Mouse (Mus musculus) liver, embryonic 11.5 days (tissue): ENCODE data around the gene Micu1. TPM values are rescaled to one million over a fixed set of nuclear protein-coding genes. Genes with fewer than 3 reads are reported as not detected.

ENCODE experiments used
- ATAC-seq: fragments of 200-750 bp; cut with Nextera tagmentation; replicated peaks from 2 replicates; pipeline ENCODE4 v1.8.0; 2017; ENCODE audit warnings: moderate number of reproducible peaks, mild to moderate bottlenecking, moderate TSS enrichment, moderate library complexity; ENCODE audit not compliant: low FRiP score
- DNase-seq: peaks from one replicate; pipeline ENCODE4 v3.0.0-alpha.2; 2017; ENCODE audit warnings: low spot score
- H3K27ac ChIP-seq: fragments of 300-500 bp; sonication (generic); 2 replicates; pipeline ENCODE4 v1.5.1; 2014; ENCODE audit warnings: mild to moderate bottlenecking, low read depth, low read length, control low read depth
- H3K27me3 ChIP-seq: fragments of 300-500 bp; sonication (generic); replicated peaks from 2 replicates; pipeline ENCODE4 v1.6.1; 2014; ENCODE audit warnings: low read length, mixed read lengths; ENCODE audit not compliant: control insufficient read depth, insufficient read depth
- H3K36me3 ChIP-seq: fragments of 300-500 bp; sonication (generic); 2 replicates; pipeline ENCODE4 v1.6.1; 2014; ENCODE audit warnings: mild to moderate bottlenecking, low read length, moderate library complexity, mixed read lengths; ENCODE audit not compliant: control insufficient read depth, insufficient read depth
- H3K4me1 ChIP-seq: fragments of 300-500 bp; sonication (generic); replicated peaks from 2 replicates; pipeline ENCODE4 v1.6.1; 2014; ENCODE audit warnings: low read length, mixed read lengths; ENCODE audit not compliant: control insufficient read depth, insufficient read depth
- H3K4me2 ChIP-seq: fragments of 300-500 bp; sonication (generic); 2 replicates; pipeline ENCODE4 v1.6.1; 2014; ENCODE audit warnings: mild to moderate bottlenecking, control low read depth, moderate library complexity
- H3K4me3 ChIP-seq: fragments of 300-500 bp; sonication (generic); 2 replicates; pipeline ENCODE4 v1.5.1; 2014; ENCODE audit warnings: low read depth, low read length, control low read depth
- H3K9ac ChIP-seq: fragments of 300-500 bp; sonication (generic); 2 replicates; pipeline ENCODE4 v1.6.1; 2014; ENCODE audit warnings: low read depth, low read length, control low read depth
- H3K9me3 ChIP-seq: fragments of 300-500 bp; sonication (generic); 2 replicates; pipeline ENCODE4 v1.6.1; 2016; ENCODE audit warnings: low read length, inconsistent platforms, mixed read lengths; ENCODE audit not compliant: control insufficient read depth
- WGBS: fragments of 180-500 bp; shearing (Covaris S2); extraction: QIAGEN DNeasy Blood & Tissue Kit; methylation state at CpG from one replicate; pipeline ENCODE4 v1.1.7; 2014; 5-methylcytosine and 5-hydroxymethylcytosine counted together
- polyA plus RNA-seq: library from polyadenylated mRNA; unstranded; fragments of >200 nt; fragmentation: Nextera tagmentation; extraction: Ambion mirVana; gene quantifications from 2 replicates; pipeline ENCODE4 v1.2.1, GENCODE M21; 2014

Gene Micu1
- polyA plus RNA-seq, 1 experiment from 2014 or later, result 40.8 TPM

GRCm38 (mm10) chr10:59799303-59800044 lies 97.2 kb downstream of the Micu1 start:
- DNase-seq (no peak), ATAC-seq (no peak)
- no peak overlapping the region for H3K9ac ChIP-seq
- no peak overlapping the region for H3K4me2 ChIP-seq
- no peak overlapping the region for H3K27ac ChIP-seq
- no peak overlapping the region for H3K4me3 ChIP-seq
- H3K27me3 ChIP-seq, result no peaks in the 10 kb centered on the region
- no peaks in the 10 kb centered on the region for H3K36me3 ChIP-seq
- H3K4me1 ChIP-seq, result peaks cover 23% of the 10 kb centered on the region
- 64% methylated on average over 12 of the region's 13 CpGs for WGBS
- H3K9me3 ChIP-seq, result no peaks in the 10 kb centered on the region

- peak overlapping the region; percentile 75 for H3K27ac ChIP-seq
- 59% methylated on average over 10 of the region's 10 CpGs for WGBS
- H3K9ac ChIP-seq, result no peak overlapping the region
- H3K4me2 ChIP-seq, result no peak overlapping the region
- no peaks in the 10 kb centered on the region for H3K9me3 ChIP-seq
- H3K4me3 ChIP-seq, result no peak overlapping the region
- H3K27me3 ChIP-seq, result no peaks in the 10 kb centered on the region
- no peaks in the 10 kb centered on the region for H3K36me3 ChIP-seq
- ATAC-seq (no peak), DNase-seq (no peak)
- peaks cover 23% of the 10 kb centered on the region for H3K4me1 ChIP-seq
Measured at GRCm38 (mm10) chr10:59800159-59800558, 97.9 kb downstream of the Micu1 start.

GRCm38 (mm10) chr10:59800826-59801501 lies 98.7 kb downstream of the Micu1 start:
- peak; percentile 99 for ATAC-seq
- H3K4me3 ChIP-seq, result no peak overlapping the region

GRCm38 (mm10) chr10:59808677-59809076 lies 106.4 kb downstream of the Micu1 start:
- Histone ChIP-seq H3K4me2 (no peak overlapping the region), H3K27me3 (no peaks in the 10 kb centered on the region), H3K9me3 (no peaks in the 10 kb centered on the region), H3K9ac (no peak overlapping the region), H3K4me1 (peaks cover 4% of the 10 kb centered on the region), H3K27ac (no peak overlapping the region), H3K4me3 (no peak overlapping the region), H3K36me3 (no peaks in the 10 kb centered on the region)
- WGBS, result 83% methylated on average over 4 of the region's 4 CpGs
- DNase-seq (no peak), ATAC-seq (no peak)

More at GRCm38 (mm10) chr10:59800826-59801501, 98.7 kb downstream of the Micu1 start:
- H3K36me3 ChIP-seq, result no peaks in the 10 kb centered on the region
- peaks cover 23% of the 10 kb centered on the region for H3K4me1 ChIP-seq
- no peak for DNase-seq
- H3K4me2 ChIP-seq, result peak overlapping the region; percentile 36
- H3K9me3 ChIP-seq, result no peaks in the 10 kb centered on the region
- no peaks in the 10 kb centered on the region for H3K27me3 ChIP-seq
- H3K9ac ChIP-seq, result no peak overlapping the region
- peak overlapping the region; percentile 75 for H3K27ac ChIP-seq
- WGBS, result 70% methylated on average over 12 of the region's 12 CpGs

GRCm38 (mm10) chr10:59809991-59810574 lies 107.8 kb downstream of the Micu1 start:
- Histone ChIP-seq H3K9ac (no peak overlapping the region), H3K27ac (no peak overlapping the region), H3K4me2 (no peak overlapping the region), H3K4me3 (no peak overlapping the region), H3K4me1 (peaks cover 4% of the 10 kb centered on the region), H3K27me3 (no peaks in the 10 kb centered on the region), H3K9me3 (no peaks in the 10 kb centered on the region), H3K36me3 (no peaks in the 10 kb centered on the region)
- 73% methylated on average over 4 of the region's 4 CpGs for WGBS
- DNase-seq (no peak), ATAC-seq (no peak)

GRCm38 (mm10) chr10:59812939-59813338 lies 110.7 kb downstream of the Micu1 start:
- 20% methylated on average over 13 of the region's 13 CpGs for WGBS

GRCm38 (mm10) chr10:59813759-59814158 lies 111.5 kb downstream of the Micu1 start:
- ATAC-seq, result no peak

More at GRCm38 (mm10) chr10:59812939-59813338, 110.7 kb downstream of the Micu1 start:
- DNase-seq (no peak), ATAC-seq (peak; percentile 76)
- Histone ChIP-seq H3K27ac (no peak overlapping the region), H3K36me3 (no peaks in the 10 kb centered on the region), H3K27me3 (no peaks in the 10 kb centered on the region), H3K4me2 (no peak overlapping the region), H3K9me3 (no peaks in the 10 kb centered on the region), H3K9ac (no peak overlapping the region), H3K4me3 (no peak overlapping the region), H3K4me1 (peaks cover 4% of the 10 kb centered on the region)

GRCm38 (mm10) chr10:59814505-59815155 lies 112.4 kb downstream of the Micu1 start:
- H3K4me1 ChIP-seq, result peaks cover 4% of the 10 kb centered on the region
- no peak overlapping the region for H3K27ac ChIP-seq
- no peaks in the 10 kb centered on the region for H3K27me3 ChIP-seq
- no peak for DNase-seq
- H3K9ac ChIP-seq, result no peak overlapping the region
- no peaks in the 10 kb centered on the region for H3K9me3 ChIP-seq
- H3K4me3 ChIP-seq, result no peak overlapping the region
- ATAC-seq, result peak; percentile 60
- H3K4me2 ChIP-seq, result no peak overlapping the region
- 54% methylated on average over 7 of the region's 7 CpGs for WGBS
- no peaks in the 10 kb centered on the region for H3K36me3 ChIP-seq

More at GRCm38 (mm10) chr10:59813759-59814158, 111.5 kb downstream of the Micu1 start:
- no peaks in the 10 kb centered on the region for H3K36me3 ChIP-seq
- no peak overlapping the region for H3K9ac ChIP-seq
- no peak overlapping the region for H3K4me2 ChIP-seq
- H3K4me1 ChIP-seq, result peaks cover 4% of the 10 kb centered on the region
- no peak overlapping the region for H3K4me3 ChIP-seq
- 92% methylated on average over 9 of the region's 9 CpGs for WGBS
- DNase-seq, result no peak
- H3K27me3 ChIP-seq, result no peaks in the 10 kb centered on the region
- H3K27ac ChIP-seq, result no peak overlapping the region
- no peaks in the 10 kb centered on the region for H3K9me3 ChIP-seq
